Mouse (Mus musculus) lung, postnatal 0 days (tissue): ENCODE data around the gene Stim1. TPM values are rescaled to one million over a fixed set of nuclear protein-coding genes. Genes with fewer than 3 reads are reported as not detected.
"Not testable (repeated sequence)": the region's sequence is repeated elsewhere in the genome, so short reads cannot be mapped to it uniquely, and the experiment has no call there.

Experiments used
- ATAC-seq: fragments of 200-750 bp; cut with Nextera tagmentation; 2 replicates; pipeline ENCODE4 v1.8.0; 2017; ENCODE audit warnings: moderate library complexity
- DNase-seq: peaks from one replicate; pipeline ENCODE4 v3.0.0-alpha.2; 2016; ENCODE audit warnings: low spot score
- H3K27ac ChIP-seq: fragments of 300-500 bp; sonication (generic); 2 replicates; pipeline ENCODE4 v1.5.1; 2014; ENCODE audit warnings: antibody characterized with exemption, mild to moderate bottlenecking, low read length, mixed read lengths
- H3K27me3 ChIP-seq: fragments of 300-500 bp; sonication (generic); replicated peaks from 2 replicates; pipeline ENCODE4 v1.6.1; 2014; ENCODE audit warnings: low read length, mixed read lengths; ENCODE audit not compliant: insufficient read depth
- H3K36me3 ChIP-seq: fragments of 300-500 bp; sonication (generic); 2 replicates; pipeline ENCODE4 v1.6.1; 2014; ENCODE audit warnings: low read length, mixed read lengths; ENCODE audit not compliant: insufficient read depth
- H3K4me1 ChIP-seq: fragments of 300-500 bp; sonication (generic); 2 replicates; pipeline ENCODE4 v1.6.1; 2014; ENCODE audit warnings: antibody characterized with exemption, low read depth, low read length, mixed read lengths; ENCODE audit not compliant: insufficient read depth
- H3K4me2 ChIP-seq: fragments of 300-500 bp; sonication (generic); replicated peaks from 2 replicates; pipeline ENCODE4 v1.6.1; 2014; ENCODE audit warnings: low read depth, mild to moderate bottlenecking, low read length, moderate library complexity, mixed read lengths
- H3K4me3 ChIP-seq: fragments of 300-500 bp; sonication (generic); 2 replicates; pipeline ENCODE4 v1.5.1; 2014; ENCODE audit warnings: low read depth, low read length
- H3K9ac ChIP-seq: fragments of 300-500 bp; sonication (generic); replicated peaks from 2 replicates; pipeline ENCODE4 v1.6.1; 2014; ENCODE audit warnings: low read depth, mild to moderate bottlenecking
- H3K9me3 ChIP-seq: fragments of 300-500 bp; sonication (generic); 2 replicates; pipeline ENCODE4 v1.6.1; 2016; ENCODE audit warnings: low read length, mixed read lengths
- CTCF ChIP-seq: IDR thresholded peaks from 2 replicates; pipeline ENCODE4 v1.5.1; 2016; ENCODE audit warnings: antibody characterized with exemption, mild to moderate bottlenecking
- EP300 ChIP-seq: IDR thresholded peaks from 2 replicates; pipeline ENCODE4 v1.6.1; 2016; ENCODE audit warnings: antibody characterized with exemption, mild to moderate bottlenecking, control low read depth
- WGBS: fragments of 180-500 bp; shearing (Covaris S2); extraction: QIAGEN DNeasy Blood & Tissue Kit; methylation state at CpG from one replicate; pipeline ENCODE4 v1.1.7; 2014; 5-methylcytosine and 5-hydroxymethylcytosine counted together
- polyA plus RNA-seq: library from polyadenylated mRNA; unstranded; fragments of >200 nt; fragmentation: Nextera tagmentation; extraction: Ambion mirVana; gene quantifications from 2 replicates; pipeline ENCODE4 v1.2.1, GENCODE M21; 2015

Stim1 gene
- polyA plus RNA-seq, 1 experiment from 2014 or later = 18.6 TPM

DNA sequence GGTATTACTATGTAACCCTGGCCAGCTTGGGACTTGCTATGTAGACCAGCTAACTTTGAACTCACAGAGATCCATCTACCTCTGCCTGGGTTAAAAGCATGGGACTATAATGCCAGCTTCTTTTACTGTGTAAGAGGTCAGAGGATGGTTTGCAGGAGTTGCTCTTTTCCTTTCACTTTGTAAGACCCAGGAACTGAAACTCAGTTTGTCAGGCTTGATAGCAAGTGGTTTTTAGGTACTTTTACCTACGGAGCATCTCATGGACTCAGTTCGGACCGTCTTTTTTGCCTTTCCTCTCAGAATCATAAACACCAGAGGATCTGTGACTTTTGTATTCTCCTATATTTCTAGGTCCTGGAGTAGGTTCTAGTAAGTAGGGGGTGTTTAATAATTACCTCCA, 128.7 kb downstream of the Stim1 start:
- no peak for ATAC-seq
- no peaks in the 10 kb centered on the region for H3K9me3 ChIP-seq
- TF ChIP-seq EP300 (no peak), CTCF (no peak)
- H3K4me1 ChIP-seq = no peaks in the 10 kb centered on the region
- no peak overlapping the region for H3K4me2 ChIP-seq
- H3K36me3 ChIP-seq = no peaks in the 10 kb centered on the region
- H3K27me3 ChIP-seq = no peaks in the 10 kb centered on the region
- no peak overlapping the region for H3K27ac ChIP-seq
- no peak overlapping the region for H3K4me3 ChIP-seq
- H3K9ac ChIP-seq = no peak overlapping the region
- 93% methylated on average over 3 of the region's 3 CpGs for WGBS
- no peak for DNase-seq

DNA sequence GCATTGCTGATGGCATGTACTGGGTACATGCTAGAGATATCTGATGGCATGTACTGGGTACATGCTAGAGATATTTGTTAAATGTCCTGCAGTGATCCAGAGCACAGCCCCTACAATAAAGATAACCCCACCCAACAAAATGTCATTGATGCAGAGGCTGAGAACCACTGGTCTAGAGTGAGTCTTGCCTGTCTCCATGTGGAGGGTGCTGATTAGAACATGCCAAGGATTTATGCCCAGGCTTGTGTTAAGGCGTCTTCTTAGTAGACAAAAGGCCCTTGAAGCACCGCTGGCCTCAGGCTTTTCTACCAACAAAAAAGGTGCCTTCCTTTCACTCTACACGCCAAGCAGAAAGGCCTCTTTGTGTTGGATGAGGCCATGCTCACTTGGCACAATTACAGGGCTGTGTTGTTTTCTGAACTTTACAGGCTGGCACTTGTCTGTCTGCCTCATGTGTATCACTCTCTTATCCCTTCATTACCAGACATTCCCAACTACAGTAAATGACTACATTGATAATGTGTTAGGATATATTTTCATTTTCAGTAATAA, 131.7 kb downstream of the Stim1 start:
- Histone ChIP-seq H3K27ac (no peak overlapping the region), H3K4me1 (no peaks in the 10 kb centered on the region), H3K27me3 (no peaks in the 10 kb centered on the region), H3K9ac (no peak overlapping the region), H3K4me3 (no peak overlapping the region), H3K9me3 (no peaks in the 10 kb centered on the region), H3K4me2 (no peak overlapping the region), H3K36me3 (no peaks in the 10 kb centered on the region)
- TF ChIP-seq EP300 (no peak), CTCF (no peak)
- ATAC-seq (no peak), DNase-seq (no peak)
- 72% methylated on average over 3 of the region's 3 CpGs for WGBS

DNA sequence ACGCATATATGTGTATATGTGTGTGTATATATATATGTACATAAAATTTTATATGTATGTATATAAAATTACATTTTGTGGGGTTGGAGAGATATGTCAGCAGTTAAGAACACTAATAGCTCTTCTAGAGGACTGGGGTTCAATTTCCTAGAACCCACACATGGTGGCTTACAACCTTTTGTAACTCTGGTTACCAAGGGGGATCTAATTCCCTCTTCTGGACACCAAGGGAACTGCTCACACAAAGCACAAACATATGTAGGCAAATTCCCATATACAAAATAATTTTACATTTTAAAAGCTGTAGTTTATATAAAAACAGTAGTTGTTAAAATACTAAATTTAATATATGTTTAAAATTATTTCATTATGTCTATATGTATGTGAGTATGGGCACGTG, 136.5 kb downstream of the Stim1 start:
- no peak overlapping the region for H3K4me3 ChIP-seq
- TF ChIP-seq CTCF = no peak
- no peak for TF ChIP-seq EP300
- no peaks in the 10 kb centered on the region for H3K27me3 ChIP-seq
- ATAC-seq (no peak), DNase-seq (no peak)
- H3K4me1 ChIP-seq = no peaks in the 10 kb centered on the region
- no peaks in the 10 kb centered on the region for H3K36me3 ChIP-seq
- WGBS = 93% methylated on average over 2 of the region's 2 CpGs
- H3K27ac ChIP-seq = no peak overlapping the region
- H3K4me2 ChIP-seq = no peak overlapping the region
- no peaks in the 10 kb centered on the region for H3K9me3 ChIP-seq
- no peak overlapping the region for H3K9ac ChIP-seq

DNA sequence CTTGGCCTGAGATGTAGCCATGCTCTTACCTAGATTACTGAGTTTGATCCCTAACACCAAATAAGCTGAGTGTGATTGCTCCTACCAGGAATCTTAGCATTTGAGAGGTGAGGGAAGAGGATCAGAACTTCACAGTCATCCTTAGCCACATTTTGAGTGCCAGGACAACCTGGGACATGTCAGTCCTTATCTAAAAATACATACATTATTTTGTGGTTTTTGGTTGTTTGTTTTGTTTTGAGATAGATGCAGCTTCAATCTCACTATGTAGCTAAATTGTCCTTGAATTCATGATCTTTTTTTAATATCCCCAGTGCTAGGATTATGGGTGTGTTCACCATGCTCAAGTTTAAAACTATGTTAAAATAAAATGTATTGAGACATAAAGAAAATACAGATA, 139.8 kb downstream of the Stim1 start:
- TF ChIP-seq EP300 (no peak), CTCF (no peak)
- Histone ChIP-seq H3K4me2 (no peak overlapping the region), H3K4me1 (no peaks in the 10 kb centered on the region), H3K27ac (no peak overlapping the region), H3K27me3 (no peaks in the 10 kb centered on the region), H3K9me3 (no peaks in the 10 kb centered on the region), H3K9ac (no peak overlapping the region), H3K36me3 (no peaks in the 10 kb centered on the region), H3K4me3 (no peak overlapping the region)
- no peak for ATAC-seq
- no peak for DNase-seq

DNA sequence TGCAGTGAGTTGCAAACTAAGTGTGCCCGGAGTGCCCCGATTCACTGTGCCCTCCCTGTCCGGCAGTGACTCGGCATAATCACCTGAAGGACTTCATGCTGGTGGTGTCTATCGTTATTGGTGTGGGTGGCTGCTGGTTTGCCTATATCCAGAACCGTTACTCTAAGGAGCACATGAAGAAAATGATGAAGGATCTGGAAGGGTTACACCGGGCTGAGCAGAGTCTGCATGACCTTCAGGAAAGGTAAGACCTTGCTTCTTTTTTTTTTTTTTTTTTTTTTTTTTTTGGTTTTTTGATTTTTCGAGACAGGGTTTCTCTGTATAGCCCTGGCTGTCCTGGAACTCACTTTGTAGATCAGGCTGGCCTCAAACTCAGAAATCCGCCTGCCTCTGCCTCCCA, 147.7 kb downstream of the Stim1 start:
- not testable (repeated sequence) for H3K9ac ChIP-seq, H3K4me2 ChIP-seq, H3K9me3 ChIP-seq, H3K27ac ChIP-seq, H3K4me1 ChIP-seq, ATAC-seq, H3K27me3 ChIP-seq, H3K36me3 ChIP-seq, DNase-seq, H3K4me3 ChIP-seq
- 92% methylated on average over 8 of the region's 9 CpGs for WGBS

DNA sequence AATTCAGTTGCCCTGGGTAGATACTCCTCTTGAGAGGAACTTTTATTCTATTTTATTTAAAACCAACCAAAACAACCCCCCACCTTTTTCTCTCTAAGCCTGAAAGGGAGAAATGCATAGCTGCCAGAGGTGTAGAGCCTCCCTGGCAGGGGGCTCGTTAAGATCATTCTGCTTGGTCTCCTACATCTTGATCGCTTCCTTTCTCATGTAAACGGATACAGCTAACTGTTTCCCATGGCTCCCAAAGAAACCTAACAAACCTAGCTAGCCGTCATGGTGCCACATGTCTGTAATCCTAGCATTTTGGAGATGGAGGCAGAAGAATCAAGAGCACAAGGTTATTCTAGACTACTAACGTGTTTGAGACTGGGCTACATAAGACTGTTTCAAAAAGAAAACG, 148.2 kb downstream of the Stim1 start:
- DNase-seq (no peak), ATAC-seq (no peak)

DNA sequence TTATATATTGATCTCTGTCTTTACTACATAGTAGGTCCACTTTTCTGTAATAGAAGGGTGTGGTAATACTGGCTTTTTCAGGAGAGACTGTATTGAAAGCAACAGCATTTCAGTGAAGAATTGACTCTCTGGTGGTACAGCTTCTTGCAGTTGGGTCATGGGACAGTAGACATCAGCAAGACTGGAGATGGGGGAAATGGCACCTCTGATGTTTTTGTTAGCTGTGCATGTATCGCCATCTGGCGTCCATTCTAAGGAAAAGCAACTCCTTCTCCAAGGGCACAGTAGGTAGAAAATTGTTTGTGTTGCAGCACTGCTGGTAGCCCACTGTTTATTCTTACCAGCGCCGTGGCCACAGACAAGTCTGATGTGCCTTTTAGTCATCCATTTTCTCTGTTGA, 149.8 kb downstream of the Stim1 start:
- ATAC-seq (peak; percentile 69), DNase-seq (peak; percentile 93)
- no peak overlapping the region for H3K4me2 ChIP-seq
- H3K9me3 ChIP-seq = no peaks in the 10 kb centered on the region
- H3K36me3 ChIP-seq = no peaks in the 10 kb centered on the region
- TF ChIP-seq CTCF (peak; percentile 92), EP300 (no peak)
- H3K9ac ChIP-seq = no peak overlapping the region
- WGBS = 3% methylated on average over 4 of the region's 4 CpGs
- H3K4me3 ChIP-seq = no peak overlapping the region
- H3K4me1 ChIP-seq = no peaks in the 10 kb centered on the region
- H3K27me3 ChIP-seq = no peaks in the 10 kb centered on the region
- H3K27ac ChIP-seq = no peak overlapping the region

More for the DNA sequence above, 148.2 kb downstream of the Stim1 start:
- Histone ChIP-seq H3K4me1 (no peaks in the 10 kb centered on the region), H3K36me3 (no peaks in the 10 kb centered on the region), H3K27ac (no peak overlapping the region), H3K4me2 (no peak overlapping the region), H3K4me3 (no peak overlapping the region), H3K27me3 (no peaks in the 10 kb centered on the region), H3K9me3 (no peaks in the 10 kb centered on the region), H3K9ac (no peak overlapping the region)
- 50% methylated on average over 6 of the region's 6 CpGs for WGBS
- no peak for TF ChIP-seq CTCF
